Mouse (Mus musculus): ENCODE results near the gene Chd9.
"Not testable (repeated sequence)": the region's sequence is repeated elsewhere in the genome, so short reads cannot be mapped to it uniquely, and the experiment has no call there.

The Chd9 gene

GRCm38 (mm10) chr8:90904171-90904706 lies 76.1 kb downstream of the Chd9 start:
- DNase-seq (ENCODE audit: low spot score in 2 of 2): no peak

- DNase-seq (ENCODE audit: low spot score in 2 of 2): no peak
These were observed 78.8 kb downstream of the Chd9 start for GRCm38 (mm10) chr8:90906922-90907321.

- no peak for DNase-seq (ENCODE audit: low spot score in 2 of 2)
These were observed 79.3 kb downstream of the Chd9 start for GRCm38 (mm10) chr8:90907516-90907847.

- DNase-seq (ENCODE audit: low spot score in 2 of 2): peak; percentile 82 to 89
These were observed 79.8 kb downstream of the Chd9 start for GRCm38 (mm10) chr8:90907848-90908551.

- peak; percentile 37 to 42 for DNase-seq (ENCODE audit: low spot score in 2 of 2)
These were observed 80.7 kb downstream of the Chd9 start for GRCm38 (mm10) chr8:90908580-90909471.

GRCm38 (mm10) chr8:90923158-90923905 lies 95.2 kb downstream of the Chd9 start:
- DNase-seq (ENCODE audit: low spot score in 2 of 2): no peak

GRCm38 (mm10) chr8:90928412-90928811 lies 100.3 kb downstream of the Chd9 start:
- no peak for DNase-seq (ENCODE audit: low spot score in 2 of 2)

- not testable (repeated sequence) for DNase-seq (ENCODE audit: low spot score in 2 of 2)
These were observed 102.0 kb downstream of the Chd9 start for GRCm38 (mm10) chr8:90930125-90930524.

GRCm38 (mm10) chr8:90932934-90933333 lies 104.8 kb downstream of the Chd9 start:
- no peak for DNase-seq (ENCODE audit: low spot score in 2 of 2)

- DNase-seq (ENCODE audit: low spot score in 2 of 2): no peak
These were observed 106.6 kb downstream of the Chd9 start for GRCm38 (mm10) chr8:90934786-90935185.

GRCm38 (mm10) chr8:90936840-90937239 lies 108.7 kb downstream of the Chd9 start:
- DNase-seq (ENCODE audit: low spot score in 2 of 2): no peak

- no peak for DNase-seq (ENCODE audit: low spot score in 2 of 2)
These were observed 110.3 kb downstream of the Chd9 start for GRCm38 (mm10) chr8:90938352-90938930.

GRCm38 (mm10) chr8:90939867-90940266 lies 111.7 kb downstream of the Chd9 start:
- no peak for DNase-seq (ENCODE audit: low spot score in 2 of 2)

GRCm38 (mm10) chr8:90943770-90944169 lies 115.6 kb downstream of the Chd9 start:
- DNase-seq (ENCODE audit: low spot score in 2 of 2): no peak

GRCm38 (mm10) chr8:90954802-90955760 lies 126.9 kb downstream of the Chd9 start:
- peak; percentile 76 to 82 for DNase-seq (ENCODE audit: low spot score in 2 of 2)

GRCm38 (mm10) chr8:90955761-90956136 lies 127.6 kb downstream of the Chd9 start:
- no peak for DNase-seq (ENCODE audit: low spot score in 2 of 2)

GRCm38 (mm10) chr8:90956390-90956789 lies 128.2 kb downstream of the Chd9 start:
- DNase-seq (ENCODE audit: low spot score in 2 of 2): no peak

- DNase-seq (ENCODE audit: low spot score in 2 of 2): no peak
These were observed 129.6 kb downstream of the Chd9 start for GRCm38 (mm10) chr8:90957711-90958110.

- no peak for DNase-seq (ENCODE audit: low spot score in 2 of 2)
These were observed 131.6 kb downstream of the Chd9 start for GRCm38 (mm10) chr8:90959721-90960120.

GRCm38 (mm10) chr8:90961603-90962002 lies 133.5 kb downstream of the Chd9 start:
- no peak for DNase-seq (ENCODE audit: low spot score in 2 of 2)

GRCm38 (mm10) chr8:90964044-90964443 lies 135.9 kb downstream of the Chd9 start:
- no peak for DNase-seq (ENCODE audit: low spot score in 2 of 2)

Measured in frontal cortex, postnatal 36 days (tissue).